Comparison of ENCODE assay signal across 8 mouse cellular contexts in the genomic region with DNA sequence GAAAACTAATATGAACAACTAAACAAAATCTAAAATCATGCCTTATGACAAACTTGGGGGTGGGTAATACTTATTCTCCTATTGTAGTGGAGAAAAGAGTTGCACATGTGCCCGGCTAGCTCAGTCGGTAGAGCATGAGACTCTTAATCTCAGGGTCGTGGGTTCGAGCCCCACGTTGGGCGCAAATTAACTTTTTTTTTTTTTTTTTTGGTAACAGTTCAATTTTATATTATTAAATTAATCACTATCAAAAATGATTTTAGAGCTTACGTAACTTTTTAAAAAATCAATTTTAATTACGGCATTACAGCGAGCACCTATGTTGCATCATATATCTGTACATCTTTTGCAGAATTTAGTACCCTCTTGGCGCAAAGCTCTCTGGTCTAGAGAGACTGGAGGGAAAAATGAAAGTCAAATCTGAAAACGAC. TPM values are rescaled to one million over a fixed set of nuclear protein-coding genes. Genes with fewer than 3 reads are reported as not detected.
A peak's percentile ranks its signal among the peaks of the same experiment; 100 is the strongest.
DNase-seq lines count a peak whose midpoint lies in the region; ATAC-seq and TF ChIP-seq lines count a peak whose summit lies in the region.

No protein-coding gene starts in this region.

- H3K27ac ChIP-seq in midbrain, embryonic 12.5 days (replicated peaks) = no peak overlapping the region

- no peak for TF ChIP-seq CTCF in E14TG2a.4 (conservative IDR thresholded peaks at IDR 0.05; ENCODE audit: low read length)

- H3K4me2 ChIP-seq in midbrain, embryonic 12.5 days (replicated peaks) = peak overlapping the region; percentile 60

- H3K9me3 ChIP-seq in E14TG2a.4 (ENCODE audit: low read length) = no peaks in the 10 kb centered on the region
- no peaks in the 10 kb centered on the region for H3K9me3 ChIP-seq in midbrain, embryonic 12.5 days

- peak; percentile 76 for DNase-seq in heart, adult 11 months
- no peak for DNase-seq in heart, postnatal 25 days (ENCODE audit: low spot score)
- peak; percentile 70 for DNase-seq in embryo, embryonic 11 days
- peak; percentile 62 to 75 for DNase-seq in heart, postnatal 10 days
- peak; percentile 50 to 70 for DNase-seq in left cerebral cortex, postnatal 25 days (ENCODE audit: low spot score in 2 of 2)

- WGBS in midbrain, embryonic 12.5 days = under 1% methylated on average over 11 of the region's 11 CpGs

- intact Hi-C loops in heart, postnatal 25 days (cut with DNase I) = loop anchor here (2.0 kb wide), 2 partner anchors 15 to 83 kb away; no protein-coding TSS in a partner anchor
- intact Hi-C loops in heart, postnatal 10 days (cut with DNase I) = loop anchor here (1.0 to 5.0 kb wide), 3 partner anchors 83 to 1494 kb away; no protein-coding TSS in a partner anchor
- intact Hi-C loops in left cerebral cortex, postnatal 25 days (cut with DNase I) = loop anchor here (10.0 kb wide), 1 partner anchor 329 kb away; the partner anchor contains the start of genes Hist1h1a, Hist1h3a, Hist1h4a and Trim38

- H3K9ac ChIP-seq in midbrain, embryonic 12.5 days (replicated peaks) = no peak overlapping the region

- H3K4me1 ChIP-seq in E14TG2a.4 (replicated peaks; ENCODE audit: low read depth, low read length) = peaks cover 61% of the 10 kb centered on the region
- peaks cover 14% of the 10 kb centered on the region for H3K4me1 ChIP-seq in midbrain, embryonic 12.5 days

- no peaks in the 10 kb centered on the region for H3K27me3 ChIP-seq in E14TG2a.4 (ENCODE audit: insufficient read depth, low read length)
- no peaks in the 10 kb centered on the region for H3K27me3 ChIP-seq in midbrain, embryonic 12.5 days

- H3K36me3 ChIP-seq in E14TG2a.4 (ENCODE audit: insufficient read depth, low read length) = no peaks in the 10 kb centered on the region
- no peaks in the 10 kb centered on the region for H3K36me3 ChIP-seq in midbrain, embryonic 12.5 days

- ATAC-seq in midbrain, embryonic 12.5 days (ENCODE audit: low FRiP score, low read depth) = no peak
- ATAC-seq in activated CD4-positive, CD25-positive, alpha-beta regulatory T cell, adult 4 months = no peak

- peak overlapping the region; percentile 87 for H3K4me3 ChIP-seq in E14TG2a.4 (replicated peaks; ENCODE audit: low read length)
- H3K4me3 ChIP-seq in midbrain, embryonic 12.5 days = peak overlapping the region; percentile 35; the same call in 1 of the 2 replicates

RNA-seq across cellular contexts. Expression of gene Abt1, which starts 12.6 kb away (rescaled TPM):
- total RNA-seq in heart, postnatal 25 days (2021) = 1 to 10 TPM; 3.9 to 4.4 TPM
- 1 to 10 TPM; 5.3 to 5.6 TPM for total RNA-seq in heart, postnatal 10 days (2021)
- total RNA-seq in left cerebral cortex, postnatal 25 days (2021) = 1 to 10 TPM; 8.3 to 8.9 TPM
- 10.1 and 12.3 TPM in 2 replicates for polyA plus RNA-seq in midbrain, embryonic 12.5 days (2016; fragmentation: Nextera tagmentation; extraction: Ambion mirVana)
- 10 to 100 TPM; 10.4 to 11.1 TPM for polyA plus RNA-seq in activated CD4-positive, CD25-positive, alpha-beta regulatory T cell, adult 4 months (2017; shearing (Covaris generic))

RNA-seq across cellular contexts. Expression of gene Btn1a1, which starts 29.5 kb away (rescaled TPM):
- not detected for total RNA-seq in heart, postnatal 25 days (2021)
- total RNA-seq in heart, postnatal 10 days (2021) = not detected
- not detected for total RNA-seq in left cerebral cortex, postnatal 25 days (2021)
- not detected in 2 replicates for polyA plus RNA-seq in midbrain, embryonic 12.5 days (2016; fragmentation: Nextera tagmentation; extraction: Ambion mirVana)
- polyA plus RNA-seq in activated CD4-positive, CD25-positive, alpha-beta regulatory T cell, adult 4 months (2017; shearing (Covaris generic)) = not detected

RNA-seq across cellular contexts. Expression of gene Btn2a2, which starts 52.4 kb away (rescaled TPM):
- total RNA-seq in heart, postnatal 25 days (2021) = not detected
- total RNA-seq in heart, postnatal 10 days (2021) = not detected
- total RNA-seq in left cerebral cortex, postnatal 25 days (2021) = 1 to 10 TPM; 1.1 to 1.3 TPM
- 0.10 and 0.17 TPM in 2 replicates for polyA plus RNA-seq in midbrain, embryonic 12.5 days (2016; fragmentation: Nextera tagmentation; extraction: Ambion mirVana)
- not detected for polyA plus RNA-seq in activated CD4-positive, CD25-positive, alpha-beta regulatory T cell, adult 4 months (2017; shearing (Covaris generic))
